Mouse (Mus musculus): ENCODE measurements at regions not wholly inside any gene's neighbourhood (a gene's known extent, or its start where the extent isn't known, plus 50 kb on each side); places are given as distances from the start of the nearest gene placed in this dataset.

GRCm38 (mm10) chr6:133170548-133170947 is 65.8 kb downstream of the Smim10l1 start:
- DNase-seq (ENCODE audit: low spot score in 2 of 2) = no peak

- no peak for DNase-seq (ENCODE audit: low spot score in 2 of 2)
Measured at GRCm38 (mm10) chr6:133171286-133171685, 66.6 kb downstream of the Smim10l1 start.

- peak; percentile 8 to 51 for DNase-seq (ENCODE audit: low spot score in 2 of 2)
Measured at GRCm38 (mm10) chr6:133206173-133206572, 85.8 kb upstream of the 5530400C23Rik start.

Small RNA genes in the stretch of these regions (microRNA-seq; reads per million reads assigned to microRNA genes)
- gene Gm23403 = 0 reads per million in 2 experiments
- 0 reads per million in 2 experiments for gene Gm25019

Measured in layer of hippocampus, postnatal 14 days (tissue).